ENCODE assay signal across 23 mouse cellular contexts in the genomic region with DNA sequence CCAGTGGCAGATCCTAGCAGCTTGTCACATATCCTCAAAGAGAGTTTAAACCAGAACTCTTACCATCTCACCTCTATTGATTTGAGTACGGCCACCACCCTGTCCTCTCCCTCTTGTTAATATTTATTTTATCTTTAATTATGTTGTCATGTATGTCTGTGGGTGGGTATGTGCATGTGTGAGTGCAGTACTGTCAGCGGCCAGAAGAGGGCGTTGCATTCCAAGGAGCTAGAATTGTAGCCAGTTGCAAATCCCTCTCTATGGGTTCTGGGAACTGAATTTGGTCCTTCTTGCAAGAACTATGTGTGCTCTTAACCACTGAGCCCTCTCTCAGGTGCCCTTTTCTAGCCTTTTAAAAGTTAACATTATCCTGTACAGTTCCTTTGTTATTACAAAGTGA.
DNase-seq lines count a peak whose midpoint lies in the region; ATAC-seq and TF ChIP-seq lines count a peak whose summit lies in the region.
"Had no signal": no experiment of that assay in that cellular context is flagged by ENCODE, and none has a peak within 500 bp of the region (broad histone marks: within the 10 kb centered on the region; RNA-seq: fewer than 3 reads in every experiment).

No protein-coding gene starts in this region.

- TF ChIP-seq POLR2A in testis, adult 2 months (IDR thresholded peaks at IDR 0.05; ENCODE audit: control insufficient read depth, low read depth, low read length), result no peak

- peak; percentile 63 for TF ChIP-seq CTCF in layer of hippocampus, adult 2 months (conservative IDR thresholded peaks at IDR 0.05)
- peak; percentile 48; the same call in 1 of the 2 replicates for TF ChIP-seq CTCF in testis, adult 2 months (IDR thresholded peaks at IDR 0.05; ENCODE audit: control insufficient read depth, insufficient read depth, insufficient replicate concordance, low read depth, low read length)

- H3K4me1 ChIP-seq in testis, adult 2 months (ENCODE audit: control insufficient read depth, insufficient read depth, low read length), result peaks cover 8% of the 10 kb centered on the region
- H3K4me1 ChIP-seq: liver, embryonic 13.5 days had no signal

- no peak for ATAC-seq in CD4-positive, CD25-positive, alpha-beta regulatory T cell, adult 4 months
- ATAC-seq: forebrain, embryonic 16.5 days; midbrain, embryonic 16.5 days had no signal

- H3K4me3 ChIP-seq in layer of hippocampus, adult 2 months, result no peak overlapping the region
- H3K4me3 ChIP-seq in testis, adult 2 months (ENCODE audit: control insufficient read depth, low read depth, low read length), result no peak overlapping the region
- H3K4me3 ChIP-seq: embryonic facial prominence, embryonic 13.5 days; hindbrain, embryonic 15.5 days; liver, embryonic 13.5 days had no signal

- no peaks in the 10 kb centered on the region for H3K36me3 ChIP-seq in testis, adult 2 months (ENCODE audit: control insufficient read depth, insufficient read depth, low read length)
- H3K36me3 ChIP-seq: embryonic facial prominence, embryonic 13.5 days; hindbrain, embryonic 15.5 days; liver, embryonic 13.5 days had no signal

- peak; percentile 33 for DNase-seq in CD4-positive, CD25-positive, alpha-beta regulatory T cell, adult 2 months (ENCODE audit: low read depth, low spot score)
- no peak for DNase-seq in layer of hippocampus, adult 2 months (ENCODE audit: low spot score in 2 of 2)
- no peak for DNase-seq in layer of hippocampus, postnatal 10 days (ENCODE audit: low spot score in 2 of 2)
- no peak for DNase-seq in testis, postnatal 14 days (ENCODE audit: low spot score)
- no peak for DNase-seq in frontal cortex, adult 2 months (ENCODE audit: extremely low spot score in 1 of 2, low spot score in 1 of 2)
- no peak for DNase-seq in embryo, embryonic 10 days (ENCODE audit: low spot score)
- DNase-seq: adrenal gland, adult 8-10 months; cerebellum, postnatal 10 days; gastrocnemius, postnatal 10 days; heart, adult 18-20 months; heart, postnatal 36 days; kidney, adult 18-20 months; kidney, postnatal 25 days; liver, embryonic 13.5 days; lung, postnatal 14 days; thymus, postnatal 25 days had no signal

- H3K27me3 ChIP-seq in testis, adult 2 months (ENCODE audit: control insufficient read depth, insufficient read depth, low read length), result no peaks in the 10 kb centered on the region
- H3K27me3 ChIP-seq: CH12.LX; embryonic facial prominence, embryonic 13.5 days; hindbrain, embryonic 15.5 days; liver, embryonic 13.5 days had no signal

- no peak overlapping the region for H3K27ac ChIP-seq in layer of hippocampus, adult 2 months
- H3K27ac ChIP-seq in testis, adult 2 months (ENCODE audit: control insufficient read depth, insufficient read depth, low read depth, low read length), result no peak overlapping the region
- H3K27ac ChIP-seq: embryonic facial prominence, embryonic 13.5 days; hindbrain, embryonic 15.5 days; liver, embryonic 13.5 days had no signal
